Mouse (Mus musculus): ENCODE measurements at regions not wholly inside any gene's neighbourhood (a gene's known extent, or its start where the extent isn't known, plus 50 kb on each side); places are given as distances from the start of the nearest gene placed in this dataset.

DNA sequence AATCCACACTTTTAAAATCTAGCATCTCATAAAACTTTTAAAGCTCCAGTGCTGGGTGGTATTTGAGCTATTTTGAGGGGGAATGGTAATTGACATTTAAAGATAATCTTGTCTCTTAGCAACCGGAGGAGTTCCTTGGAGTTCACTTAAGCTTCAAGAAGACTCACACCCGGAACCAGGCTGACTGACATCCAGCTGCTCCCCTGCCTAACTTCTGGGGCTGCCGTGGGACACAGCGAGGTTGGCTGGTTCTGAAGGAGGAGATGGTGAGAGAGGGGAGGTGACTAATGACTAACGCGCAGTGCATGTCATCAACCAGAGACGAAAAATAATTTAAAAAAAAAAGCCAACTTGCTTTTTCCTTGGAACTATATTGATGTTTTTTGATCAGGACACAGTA, 157.7 kb upstream of the Ado start:
- no peaks in the 10 kb centered on the region for H3K79me3 ChIP-seq (ENCODE audit: low read depth)
- no peaks in the 10 kb centered on the region for H3K79me2 ChIP-seq (ENCODE audit: control insufficient read depth, insufficient read depth)
- no peak for TF ChIP-seq USF1 (IDR thresholded peaks at IDR 0.05; ENCODE audit: low read depth)
- TF ChIP-seq CEBPB (IDR thresholded peaks at IDR 0.05; ENCODE audit: low read depth): no peak
- TF ChIP-seq MYOD1 (IDR thresholded peaks at IDR 0.05; ENCODE audit: control insufficient read depth, insufficient read length, low read depth): no peak
- TF ChIP-seq MAX (IDR thresholded peaks at IDR 0.05): no peak
- no peak for TF ChIP-seq CTCF (IDR thresholded peaks at IDR 0.05; ENCODE audit: control insufficient read depth, insufficient read depth, insufficient read length)
- no peak for TF ChIP-seq MYOG (IDR thresholded peaks at IDR 0.05; ENCODE audit: control insufficient read depth, extremely low read depth, insufficient read length)
- no peak for TF ChIP-seq FOSL1 (IDR thresholded peaks at IDR 0.05; ENCODE audit: insufficient read depth, low read length, poor library complexity, severe bottlenecking)
- no peaks in the 10 kb centered on the region for H3K36me3 ChIP-seq (ENCODE audit: control insufficient read depth, insufficient read depth)
- no peaks in the 10 kb centered on the region for H3K27me3 ChIP-seq (ENCODE audit: control insufficient read depth, insufficient read depth, insufficient read length)
- H3ac ChIP-seq (ENCODE audit: control insufficient read depth, insufficient read length, low read depth): no peak overlapping the region
- H3K4me3 ChIP-seq (ENCODE audit: insufficient read depth, poor library complexity, severe bottlenecking): no peak overlapping the region

DNA sequence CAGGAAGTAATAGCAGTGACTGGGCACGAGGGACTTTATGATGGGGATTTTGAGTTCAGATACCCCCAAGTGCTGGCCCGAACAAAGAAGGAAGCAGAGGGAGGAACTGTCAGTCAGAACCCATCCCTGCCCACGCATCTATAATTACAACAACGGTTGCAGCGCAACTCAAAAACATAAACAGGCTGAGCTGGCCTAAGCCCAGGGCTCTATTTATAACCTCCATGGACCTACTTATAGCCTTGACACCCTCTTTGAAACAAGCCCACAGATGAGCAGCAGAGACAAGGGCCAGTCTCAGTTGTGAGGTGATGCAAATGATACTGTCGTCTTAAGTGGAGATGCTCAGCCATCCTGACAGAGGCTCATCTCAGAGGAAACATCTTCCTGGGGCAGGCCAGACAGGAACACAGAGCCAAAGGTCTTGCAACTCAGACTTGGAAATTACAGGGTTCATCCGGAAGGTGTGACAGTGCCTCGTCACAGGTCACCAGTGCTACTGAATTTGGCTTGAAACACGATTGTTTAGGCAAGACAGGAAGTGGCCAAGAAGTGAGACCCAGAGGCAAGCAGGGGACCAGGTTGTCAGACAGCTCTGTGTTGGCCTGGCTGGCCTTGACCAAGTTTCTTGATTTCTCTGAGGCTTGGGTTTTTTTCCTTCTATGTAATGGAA, 154.2 kb upstream of the Ado start:
- no peaks in the 10 kb centered on the region for H3K36me3 ChIP-seq (ENCODE audit: control insufficient read depth, insufficient read depth)

DNA sequence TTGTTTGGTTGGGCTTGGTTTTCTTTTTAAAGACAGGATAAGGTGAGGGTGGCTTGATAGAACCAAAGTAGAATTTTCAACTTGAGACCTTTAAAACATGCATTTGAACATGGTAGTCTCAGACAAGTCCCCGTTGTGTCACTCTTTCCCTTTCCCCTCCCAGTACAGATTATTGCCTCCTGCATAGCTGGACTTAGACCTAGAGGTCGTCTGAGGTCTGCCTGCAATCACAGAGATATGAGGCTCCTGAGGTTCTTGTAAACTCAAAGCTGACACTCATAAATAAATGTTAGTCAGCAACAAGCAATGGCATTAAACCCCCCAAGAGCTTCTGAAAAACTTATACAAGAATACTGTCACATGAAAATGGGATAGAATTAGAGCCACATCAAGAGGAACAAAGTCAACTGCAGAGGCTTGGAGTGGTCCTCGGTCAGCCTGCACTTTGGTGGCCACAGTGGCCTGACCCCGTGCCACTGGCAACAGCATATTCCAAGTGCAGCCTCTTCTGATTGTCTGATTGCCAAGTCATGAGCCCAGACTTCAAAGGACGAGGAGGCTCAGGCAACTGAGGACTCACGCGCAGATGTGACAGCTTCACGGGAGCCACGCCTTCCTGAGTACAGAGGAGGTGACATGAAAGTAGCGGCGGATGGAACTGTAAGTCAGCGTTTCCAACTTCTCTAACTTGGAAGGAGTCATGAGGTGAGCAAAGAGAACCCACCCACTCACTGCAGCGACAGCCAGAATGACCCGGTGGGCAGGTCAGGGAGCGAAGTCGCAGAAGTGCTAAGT, 148.8 kb upstream of the Ado start:
- H3K79me2 ChIP-seq (ENCODE audit: control insufficient read depth, insufficient read depth): no peaks in the 10 kb centered on the region
- H3K4me3 ChIP-seq (ENCODE audit: insufficient read depth, poor library complexity, severe bottlenecking): no peak overlapping the region
- no peaks in the 10 kb centered on the region for H3K27me3 ChIP-seq (ENCODE audit: control insufficient read depth, insufficient read depth, insufficient read length)
- H3K36me3 ChIP-seq (ENCODE audit: control insufficient read depth, insufficient read depth): no peaks in the 10 kb centered on the region
- H3ac ChIP-seq (ENCODE audit: control insufficient read depth, insufficient read length, low read depth): no peak overlapping the region
- H3K79me3 ChIP-seq (ENCODE audit: low read depth): no peaks in the 10 kb centered on the region
- TF ChIP-seq MYOD1 (IDR thresholded peaks at IDR 0.05; ENCODE audit: control insufficient read depth, insufficient read length, low read depth): no peak
- TF ChIP-seq CTCF (IDR thresholded peaks at IDR 0.05; ENCODE audit: control insufficient read depth, insufficient read depth, insufficient read length): no peak
- no peak for TF ChIP-seq CEBPB (IDR thresholded peaks at IDR 0.05; ENCODE audit: low read depth)
- TF ChIP-seq FOSL1 (IDR thresholded peaks at IDR 0.05; ENCODE audit: insufficient read depth, low read length, poor library complexity, severe bottlenecking): no peak
- TF ChIP-seq USF1 (IDR thresholded peaks at IDR 0.05; ENCODE audit: low read depth): no peak
- no peak for TF ChIP-seq MAX (IDR thresholded peaks at IDR 0.05)
- no peak for TF ChIP-seq MYOG (IDR thresholded peaks at IDR 0.05; ENCODE audit: control insufficient read depth, extremely low read depth, insufficient read length)

More for the DNA sequence above, 154.2 kb upstream of the Ado start:
- TF ChIP-seq CEBPB (IDR thresholded peaks at IDR 0.05; ENCODE audit: low read depth) (no peak), MAX (IDR thresholded peaks at IDR 0.05) (no peak), CTCF (IDR thresholded peaks at IDR 0.05; ENCODE audit: control insufficient read depth, insufficient read depth, insufficient read length) (no peak), MYOD1 (IDR thresholded peaks at IDR 0.05; ENCODE audit: control insufficient read depth, insufficient read length, low read depth) (no peak), MYOG (IDR thresholded peaks at IDR 0.05; ENCODE audit: control insufficient read depth, extremely low read depth, insufficient read length) (no peak), FOSL1 (IDR thresholded peaks at IDR 0.05; ENCODE audit: insufficient read depth, low read length, poor library complexity, severe bottlenecking) (no peak), USF1 (IDR thresholded peaks at IDR 0.05; ENCODE audit: low read depth) (no peak)
- Histone ChIP-seq H3K79me2 (ENCODE audit: control insufficient read depth, insufficient read depth) (no peaks in the 10 kb centered on the region), H3ac (ENCODE audit: control insufficient read depth, insufficient read length, low read depth) (no peak overlapping the region), H3K4me3 (ENCODE audit: insufficient read depth, poor library complexity, severe bottlenecking) (no peak overlapping the region), H3K27me3 (ENCODE audit: control insufficient read depth, insufficient read depth, insufficient read length) (no peaks in the 10 kb centered on the region), H3K79me3 (ENCODE audit: low read depth) (no peaks in the 10 kb centered on the region)

DNA sequence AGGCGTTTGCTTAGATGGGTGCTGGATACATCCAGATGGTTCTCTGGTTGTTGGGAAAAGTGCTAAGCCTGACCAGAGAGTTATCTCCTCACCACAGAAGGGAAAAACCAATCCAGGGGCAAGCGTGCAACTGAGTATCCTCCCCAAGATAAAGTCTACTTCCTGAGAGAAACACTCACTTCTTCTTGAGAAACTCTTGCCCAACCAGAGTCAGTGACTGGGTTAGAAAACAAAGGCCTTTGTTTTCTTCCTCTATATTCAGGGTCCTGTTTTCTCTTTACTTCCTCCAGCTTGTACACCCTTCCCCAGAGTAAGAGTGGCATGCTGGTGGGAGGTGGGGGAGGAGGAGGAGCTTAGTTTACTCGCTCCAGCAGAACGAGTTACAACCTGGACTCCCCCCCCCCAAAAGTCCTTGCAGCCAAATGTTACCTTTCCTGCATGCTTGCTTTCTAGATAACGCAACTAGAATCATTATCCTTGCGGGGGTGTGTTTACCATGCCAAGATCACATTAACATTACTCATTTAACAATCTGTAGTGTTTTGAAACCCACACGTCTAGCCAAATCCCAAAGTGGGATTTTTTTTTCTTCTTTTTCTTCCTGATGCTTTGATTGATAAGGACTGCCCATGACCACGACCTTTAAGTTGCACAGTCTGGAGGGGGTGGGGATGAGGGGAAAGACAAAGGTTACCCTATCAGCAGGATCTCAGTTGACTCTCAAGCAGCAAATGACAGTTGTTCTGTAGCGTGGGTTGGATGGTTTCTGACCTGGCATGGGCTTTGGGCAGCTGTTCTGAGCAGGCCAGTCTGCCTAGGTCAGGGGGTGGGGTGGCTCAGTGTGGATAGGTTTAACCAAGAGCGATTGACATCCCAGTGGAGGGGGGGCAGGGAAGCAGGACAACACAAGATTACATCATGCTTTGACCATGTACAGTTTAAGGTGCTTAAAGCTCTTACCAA, 147.4 kb upstream of the Ado start:
- Histone ChIP-seq H3ac (ENCODE audit: control insufficient read depth, insufficient read length, low read depth) (no peak overlapping the region), H3K27me3 (ENCODE audit: control insufficient read depth, insufficient read depth, insufficient read length) (no peaks in the 10 kb centered on the region), H3K79me2 (ENCODE audit: control insufficient read depth, insufficient read depth) (no peaks in the 10 kb centered on the region), H3K36me3 (ENCODE audit: control insufficient read depth, insufficient read depth) (no peaks in the 10 kb centered on the region), H3K4me3 (ENCODE audit: insufficient read depth, poor library complexity, severe bottlenecking) (no peak overlapping the region), H3K79me3 (ENCODE audit: low read depth) (no peaks in the 10 kb centered on the region)
- TF ChIP-seq CEBPB (IDR thresholded peaks at IDR 0.05; ENCODE audit: low read depth) (no peak), MYOD1 (IDR thresholded peaks at IDR 0.05; ENCODE audit: control insufficient read depth, insufficient read length, low read depth) (peak; percentile 80)

DNA sequence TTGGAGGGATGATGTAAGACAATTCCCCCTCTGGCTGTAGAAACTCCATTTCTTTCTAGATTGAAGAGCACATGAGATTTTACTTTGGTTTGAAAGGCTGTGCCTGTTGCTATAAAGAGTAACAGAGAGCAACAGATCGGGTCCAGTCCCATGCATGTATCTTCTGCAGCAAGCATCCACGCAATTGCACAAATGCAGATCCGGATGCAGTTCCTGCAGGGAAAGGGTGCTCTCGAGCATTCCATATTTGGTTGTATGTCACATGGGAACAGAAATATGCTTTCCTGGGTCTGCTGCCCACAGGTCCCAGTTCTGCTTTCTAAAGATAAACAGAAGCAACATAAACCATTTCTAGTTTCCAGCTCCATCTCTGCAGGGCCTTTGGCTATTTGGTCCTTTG, 146.0 kb upstream of the Ado start:
- Histone ChIP-seq H3K79me3 (ENCODE audit: low read depth) (no peaks in the 10 kb centered on the region), H3K36me3 (ENCODE audit: control insufficient read depth, insufficient read depth) (no peaks in the 10 kb centered on the region), H3K4me3 (ENCODE audit: insufficient read depth, poor library complexity, severe bottlenecking) (no peak overlapping the region), H3K27me3 (ENCODE audit: control insufficient read depth, insufficient read depth, insufficient read length) (no peaks in the 10 kb centered on the region), H3K79me2 (ENCODE audit: control insufficient read depth, insufficient read depth) (no peaks in the 10 kb centered on the region), H3ac (ENCODE audit: control insufficient read depth, insufficient read length, low read depth) (no peak overlapping the region)
- no peak for TF ChIP-seq MAX (IDR thresholded peaks at IDR 0.05)

All from C2C12 (cell line).